8 mouse cellular contexts compared by ENCODE assay signal in the genomic region with DNA sequence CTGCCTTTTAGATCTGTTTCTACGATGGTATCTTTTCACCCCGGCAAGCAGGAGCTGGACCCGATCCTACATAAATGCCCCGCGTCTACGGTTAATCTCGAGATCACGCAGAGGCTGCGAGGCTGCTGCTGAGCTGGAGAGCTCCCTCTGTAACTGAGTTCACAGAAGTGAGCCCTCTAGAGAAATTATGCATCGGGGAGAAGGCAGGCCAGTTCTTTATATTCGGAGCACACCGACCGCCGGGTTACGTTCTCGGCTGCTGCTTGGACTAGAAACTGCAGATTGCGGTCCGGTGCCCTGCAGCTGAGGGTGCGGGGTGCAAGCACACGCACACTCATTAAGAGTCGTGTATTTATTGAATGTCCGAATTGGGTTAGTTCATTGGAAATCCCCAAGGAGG. TPM values are rescaled to one million over a fixed set of nuclear protein-coding genes. Genes with fewer than 3 reads are reported as not detected.
DNase-seq lines count a peak whose midpoint lies in the region; ATAC-seq lines count a peak whose summit lies in the region.

No protein-coding gene starts in this region.

- no peaks in the 10 kb centered on the region for H3K9me3 ChIP-seq in heart, embryonic 15.5 days (replicated peaks)
- no peaks in the 10 kb centered on the region for H3K9me3 ChIP-seq in hindbrain, embryonic 11.5 days (ENCODE audit: control insufficient read depth, low read length)
- H3K9me3 ChIP-seq in neural tube, embryonic 14.5 days (ENCODE audit: control insufficient read depth, low read length): no peaks in the 10 kb centered on the region

- peaks cover 47% of the 10 kb centered on the region for H3K4me1 ChIP-seq in heart, embryonic 15.5 days (replicated peaks)
- H3K4me1 ChIP-seq in hindbrain, embryonic 11.5 days (replicated peaks; ENCODE audit: control insufficient read depth, insufficient read depth, low read length): peaks cover 2% of the 10 kb centered on the region; the same call in 1 of the 2 replicates
- H3K4me1 ChIP-seq in neural tube, embryonic 14.5 days (ENCODE audit: control insufficient read depth, insufficient read depth, low read length): peaks cover 11% of the 10 kb centered on the region; the same call in 1 of the 2 replicates

- WGBS in heart, embryonic 15.5 days: under 1% methylated on average over 22 of the region's 22 CpGs
- WGBS in hindbrain, embryonic 11.5 days: under 1% methylated on average over 22 of the region's 22 CpGs
- under 1% methylated on average over 22 of the region's 22 CpGs for WGBS in neural tube, embryonic 14.5 days

- H3K27me3 ChIP-seq in heart, embryonic 15.5 days: peaks cover 96% of the 10 kb centered on the region
- peaks cover 2% of the 10 kb centered on the region; the same call in 1 of the 2 replicates for H3K27me3 ChIP-seq in hindbrain, embryonic 11.5 days (ENCODE audit: control insufficient read depth, insufficient read depth, low read length)
- H3K27me3 ChIP-seq in neural tube, embryonic 14.5 days (ENCODE audit: control insufficient read depth, insufficient read depth, low read length): peaks cover 4% of the 10 kb centered on the region; the same call in 1 of the 2 replicates

- H3K27ac ChIP-seq in heart, embryonic 15.5 days: no peak overlapping the region
- H3K27ac ChIP-seq in hindbrain, embryonic 11.5 days (ENCODE audit: low read depth, low read length): peak overlapping the region; percentile 99
- peak overlapping the region; percentile 97 for H3K27ac ChIP-seq in neural tube, embryonic 14.5 days (ENCODE audit: low read depth, low read length)

- no peaks in the 10 kb centered on the region for H3K36me3 ChIP-seq in heart, embryonic 15.5 days
- H3K36me3 ChIP-seq in hindbrain, embryonic 11.5 days (ENCODE audit: control insufficient read depth, insufficient read depth, low read length): peaks cover 7% of the 10 kb centered on the region
- no peaks in the 10 kb centered on the region; the same call in 1 of the 2 replicates for H3K36me3 ChIP-seq in neural tube, embryonic 14.5 days (ENCODE audit: control insufficient read depth, insufficient read depth, low read length)

- intact Hi-C loops in left cerebral cortex, postnatal 14 days (cut with DNase I): loop anchor here (2.0 to 10.0 kb wide), 8 partner anchors 435 to 1659 kb away; no protein-coding TSS in a partner anchor

- H3K4me3 ChIP-seq in heart, embryonic 15.5 days: peak overlapping the region; percentile 53
- H3K4me3 ChIP-seq in hindbrain, embryonic 11.5 days (ENCODE audit: low read depth, low read length): peak overlapping the region; percentile 99
- H3K4me3 ChIP-seq in neural tube, embryonic 14.5 days (ENCODE audit: low read depth, low read length): peak overlapping the region; percentile 78

- peak overlapping the region; percentile 89 for H3K4me2 ChIP-seq in heart, embryonic 15.5 days
- H3K4me2 ChIP-seq in hindbrain, embryonic 11.5 days (replicated peaks; ENCODE audit: low read depth, low read length): peak overlapping the region; percentile 48
- peak overlapping the region; percentile 95 for H3K4me2 ChIP-seq in neural tube, embryonic 14.5 days (ENCODE audit: low read depth, low read length)

- ATAC-seq in heart, embryonic 15.5 days (replicated peaks; ENCODE audit: insufficient number of reproducible peaks, insufficient read depth, low FRiP score, low read depth): no peak
- ATAC-seq in hindbrain, embryonic 11.5 days (ENCODE audit: low FRiP score): peak; percentile 6; the same call in 1 of the 2 replicates
- ATAC-seq in neural tube, embryonic 14.5 days (ENCODE audit: low read depth): peak; percentile 1; the same call in 1 of the 2 replicates
- ATAC-seq in erythroid progenitor cell, adult 5-6 weeks (replicated peaks; ENCODE audit: low FRiP score, poor library complexity, severe bottlenecking): no peak
- ATAC-seq in activated CD4-positive, CD25-positive, alpha-beta regulatory T cell, adult 4 months: no peak

- H3K9ac ChIP-seq in heart, embryonic 15.5 days: no peak overlapping the region
- peak overlapping the region; percentile 88 for H3K9ac ChIP-seq in hindbrain, embryonic 11.5 days (ENCODE audit: low read depth, low read length)
- H3K9ac ChIP-seq in neural tube, embryonic 14.5 days (replicated peaks; ENCODE audit: low read depth, low read length): peak overlapping the region; percentile 74

- no peak for DNase-seq in heart, adult 11 months
- peak; percentile 61 for DNase-seq in embryo, embryonic 10 days (ENCODE audit: low spot score)
- DNase-seq in hindbrain, embryonic 11.5 days (ENCODE audit: low spot score): peak; percentile 78
- peak; percentile 63 to 67 for DNase-seq in left cerebral cortex, postnatal 14 days (ENCODE audit: low spot score in 2 of 2)

RNA-seq across cellular contexts. Expression of gene Pou3f3, which starts 1.7 kb away (rescaled TPM):
- 0.03 and 0.06 TPM in 2 replicates for polyA plus RNA-seq in heart, embryonic 15.5 days (2015; fragmentation: Nextera tagmentation; extraction: Ambion mirVana)
- 20.7 and 22.3 TPM in 2 replicates for polyA plus RNA-seq in hindbrain, embryonic 11.5 days (2014; fragmentation: Nextera tagmentation; extraction: Ambion mirVana)
- total RNA-seq in left cerebral cortex, postnatal 14 days (2021): 10 to 100 TPM; 58.7 to 61.9 TPM
- polyA plus RNA-seq in neural tube, embryonic 14.5 days (2014; fragmentation: Nextera tagmentation; extraction: Ambion mirVana): 10.4 and 11.0 TPM in 2 replicates
- total RNA-seq in erythroid progenitor cell, adult 5-6 weeks (2015; ENCODE audit: low replicate concordance): not detected in 2 replicates
- total RNA-seq in erythroid progenitor cell, adult 5-6 weeks (2017; ENCODE audit: low replicate concordance): not detected in 2 replicates
- polyA plus RNA-seq in activated CD4-positive, CD25-positive, alpha-beta regulatory T cell, adult 4 months (2017; shearing (Covaris generic)): under 1 TPM in 1 of 2 experiments, not detected in 1; 0.05 TPM

Comparison
In these comparisons a context has a peak if more than half of its experiments do, and no peak if none do; other contexts are left out.
1. ATAC-seq: peak in hindbrain, embryonic 11.5 days (single experiment) and neural tube, embryonic 14.5 days (single experiment); none in heart, embryonic 15.5 days (single experiment), erythroid progenitor cell, adult 5-6 weeks (single experiment) and activated CD4-positive, CD25-positive, alpha-beta regulatory T cell, adult 4 months (single experiment).
2. RNA of gene Pou3f3, which starts 1.7 kb away (polyA plus RNA-seq): 20.7 to 22.3 TPM in hindbrain, embryonic 11.5 days and 10.4 to 11.0 TPM in neural tube, embryonic 14.5 days; 0.05 TPM in activated CD4-positive, CD25-positive, alpha-beta regulatory T cell, adult 4 months and 0.03 to 0.06 TPM in heart, embryonic 15.5 days; every median in the first group is over 10 times any median in the second.
3. Peak in every context shown above with its lines, with median percentiles within 50 percentile points of each other: H3K4me2 ChIP-seq and H3K4me3 ChIP-seq.